Mouse (Mus musculus): ENCODE measurements around the gene Ttll11. TPM values are rescaled to one million over a fixed set of nuclear protein-coding genes. Genes with fewer than 3 reads are reported as not detected.

The Ttll11 gene
- polyA plus RNA-seq, 1 experiment from 2014 or later = 4.1 TPM

DNA sequence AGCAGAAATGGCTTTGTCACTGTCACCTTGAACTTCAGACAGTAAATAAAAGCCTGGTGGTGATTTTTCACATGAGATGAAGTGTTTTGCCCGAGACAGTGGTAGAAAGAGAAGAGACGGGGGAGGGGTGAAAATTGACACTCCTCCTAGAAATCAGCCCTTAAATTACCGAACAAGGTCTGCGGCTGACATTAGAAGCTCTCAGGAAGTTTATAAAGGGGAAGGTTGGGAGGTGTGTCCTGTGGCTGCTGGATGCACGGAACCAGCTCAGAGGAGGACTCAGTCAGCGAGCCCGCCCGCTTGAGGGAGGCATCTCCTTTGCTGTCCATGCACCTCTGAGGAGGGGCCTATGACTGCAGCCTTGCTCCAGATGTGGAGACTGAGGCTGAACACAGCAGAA lies 181.7 kb downstream of the Ttll11 start:
- H3K9ac ChIP-seq = no peak overlapping the region
- H3K4me2 ChIP-seq = no peak overlapping the region
- H3K9me3 ChIP-seq = no peaks in the 10 kb centered on the region
- H3K27me3 ChIP-seq = no peaks in the 10 kb centered on the region
- no peak for ATAC-seq (ENCODE audit: low FRiP score)
- no peaks in the 10 kb centered on the region for H3K36me3 ChIP-seq
- no peak overlapping the region for H3K27ac ChIP-seq
- no peak overlapping the region for H3K4me3 ChIP-seq
- H3K4me1 ChIP-seq (replicated peaks) = peaks cover 13% of the 10 kb centered on the region
- 84% methylated on average over 8 of the region's 8 CpGs for WGBS

- Histone ChIP-seq H3K4me3 (no peak overlapping the region), H3K4me2 (no peak overlapping the region), H3K27ac (peak overlapping the region; percentile 2; the same call in 1 of the 2 replicates), H3K4me1 (replicated peaks) (peaks cover 23% of the 10 kb centered on the region), H3K9ac (no peak overlapping the region), H3K9me3 (no peaks in the 10 kb centered on the region), H3K36me3 (no peaks in the 10 kb centered on the region), H3K27me3 (no peaks in the 10 kb centered on the region)
- WGBS = 80% methylated on average over 27 of the region's 27 CpGs
- ATAC-seq (ENCODE audit: low FRiP score) = no peak
Measured at GRCm38 (mm10) chr2:35789362-35790326, 190.1 kb downstream of the Ttll11 start.

DNA sequence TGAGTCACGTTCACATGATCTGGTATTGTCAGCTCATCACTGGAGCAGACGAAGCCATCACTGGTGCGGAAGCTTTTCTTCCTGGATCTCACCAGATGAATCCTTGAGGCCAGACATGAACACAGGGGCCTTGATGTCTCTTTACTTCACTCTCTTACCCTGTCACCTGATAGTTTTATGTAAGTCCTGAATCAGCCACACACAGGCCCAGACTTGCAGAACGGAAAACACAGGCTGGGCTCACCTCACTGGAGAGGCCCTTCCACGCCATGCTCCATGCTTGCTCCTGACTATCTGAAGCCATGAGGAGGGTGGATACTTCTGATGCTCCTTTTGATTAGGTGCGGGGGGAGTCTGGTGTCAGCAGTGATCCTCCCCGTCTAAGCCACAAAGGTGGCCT lies 193.8 kb downstream of the Ttll11 start:
- H3K4me3 ChIP-seq = no peak overlapping the region
- 89% methylated on average over 7 of the region's 7 CpGs for WGBS
- peaks cover 26% of the 10 kb centered on the region for H3K4me1 ChIP-seq (replicated peaks)
- no peak for ATAC-seq (ENCODE audit: low FRiP score)
- H3K9ac ChIP-seq = no peak overlapping the region
- no peak overlapping the region for H3K4me2 ChIP-seq
- no peaks in the 10 kb centered on the region for H3K9me3 ChIP-seq
- H3K36me3 ChIP-seq = no peaks in the 10 kb centered on the region
- H3K27me3 ChIP-seq = no peaks in the 10 kb centered on the region
- no peak overlapping the region for H3K27ac ChIP-seq

DNA sequence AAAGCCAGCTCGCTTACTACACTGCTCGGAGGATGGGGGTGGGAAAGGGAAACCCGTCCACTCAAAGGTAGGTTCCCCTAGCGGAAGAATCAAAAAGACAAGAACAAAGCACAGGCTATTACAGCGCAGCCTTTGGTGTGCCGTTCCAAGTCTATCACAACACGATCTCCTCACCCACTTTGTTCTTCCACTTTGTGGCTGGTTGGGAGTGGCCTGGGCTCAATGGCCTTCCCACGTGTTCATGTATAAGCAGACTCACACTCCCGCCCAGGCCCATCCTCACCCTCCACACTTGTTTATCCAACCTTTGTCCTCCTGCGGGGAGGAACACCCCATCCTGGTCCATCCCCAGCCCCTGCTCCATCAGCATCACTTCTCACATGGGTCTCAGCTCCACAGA lies 196.3 kb downstream of the Ttll11 start:
- H3K9ac ChIP-seq = no peak overlapping the region
- WGBS = 60% methylated on average over 10 of the region's 10 CpGs
- no peaks in the 10 kb centered on the region for H3K36me3 ChIP-seq
- no peak overlapping the region for H3K4me2 ChIP-seq
- H3K9me3 ChIP-seq = no peaks in the 10 kb centered on the region
- peaks cover 12% of the 10 kb centered on the region for H3K4me1 ChIP-seq (replicated peaks)
- H3K27me3 ChIP-seq = no peaks in the 10 kb centered on the region
- no peak overlapping the region for H3K4me3 ChIP-seq
- H3K27ac ChIP-seq = no peak overlapping the region
- ATAC-seq (ENCODE audit: low FRiP score) = no peak

GRCm38 (mm10) chr2:35779266-35779665 lies 200.4 kb downstream of the Ttll11 start:
- ATAC-seq (ENCODE audit: low FRiP score) = no peak
- no peak overlapping the region for H3K4me3 ChIP-seq
- no peak overlapping the region for H3K9ac ChIP-seq
- no peaks in the 10 kb centered on the region for H3K9me3 ChIP-seq
- no peaks in the 10 kb centered on the region for H3K27me3 ChIP-seq
- H3K36me3 ChIP-seq = no peaks in the 10 kb centered on the region
- no peak overlapping the region for H3K4me2 ChIP-seq
- 91% methylated on average over 5 of the region's 5 CpGs for WGBS
- H3K27ac ChIP-seq = no peak overlapping the region
- H3K4me1 ChIP-seq (replicated peaks) = peaks cover 18% of the 10 kb centered on the region

DNA sequence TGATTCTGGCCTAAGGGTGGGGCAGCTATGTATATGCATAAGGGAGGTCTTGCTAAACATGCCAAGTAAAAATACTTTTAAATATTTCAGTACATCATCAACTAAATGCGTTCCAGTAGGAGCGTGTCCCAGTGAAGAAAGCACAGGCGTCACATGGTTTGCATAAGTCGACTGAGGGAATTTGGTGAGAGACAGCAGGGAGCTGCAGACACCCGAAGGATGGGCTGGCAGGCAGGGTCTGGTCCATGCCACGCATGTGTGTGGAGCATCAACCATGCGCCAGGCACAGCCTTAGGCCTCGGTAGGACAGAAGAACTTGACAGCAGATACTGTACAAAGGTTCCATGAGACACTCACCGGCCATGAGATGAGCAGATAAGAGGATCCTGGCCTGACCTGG lies 202.8 kb downstream of the Ttll11 start:
- Histone ChIP-seq H3K9me3 (no peaks in the 10 kb centered on the region), H3K4me1 (replicated peaks) (peaks cover 13% of the 10 kb centered on the region), H3K4me2 (no peak overlapping the region), H3K27me3 (no peaks in the 10 kb centered on the region), H3K9ac (no peak overlapping the region), H3K27ac (no peak overlapping the region), H3K4me3 (no peak overlapping the region), H3K36me3 (no peaks in the 10 kb centered on the region)
- ATAC-seq (ENCODE audit: low FRiP score) = no peak
- 89% methylated on average over 9 of the region's 9 CpGs for WGBS

DNA sequence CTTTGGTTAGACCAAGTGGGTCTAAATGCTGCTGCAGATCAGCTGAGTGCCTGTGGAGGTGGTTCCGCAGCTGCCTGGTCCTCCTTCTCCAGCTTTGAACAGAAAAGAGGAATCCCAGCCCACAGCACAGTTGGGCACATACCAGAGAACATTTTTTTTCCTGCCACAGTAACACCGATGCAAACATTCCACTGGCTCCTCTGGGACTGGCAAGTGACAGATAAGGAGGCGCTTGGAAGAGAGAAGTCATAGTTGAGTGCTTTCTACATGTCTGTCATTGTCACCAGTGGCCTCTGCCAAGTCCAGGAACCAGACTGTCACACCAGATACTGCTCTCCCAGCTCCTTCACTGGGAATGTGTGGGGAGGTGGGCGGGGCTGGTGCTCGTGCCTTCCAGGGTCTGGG lies 204.1 kb downstream of the Ttll11 start:
- H3K4me2 ChIP-seq = no peak overlapping the region
- no peak for ATAC-seq (ENCODE audit: low FRiP score)

GRCm38 (mm10) chr2:35770541-35770940 lies 209.2 kb downstream of the Ttll11 start:
- ATAC-seq (ENCODE audit: low FRiP score) = no peak
- Histone ChIP-seq H3K9ac (no peak overlapping the region), H3K27me3 (peaks cover 3% of the 10 kb centered on the region; the same call in 1 of the 2 replicates), H3K4me1 (replicated peaks) (peaks cover 20% of the 10 kb centered on the region), H3K4me2 (no peak overlapping the region), H3K9me3 (no peaks in the 10 kb centered on the region), H3K4me3 (no peak overlapping the region), H3K36me3 (no peaks in the 10 kb centered on the region), H3K27ac (no peak overlapping the region)
- WGBS = 86% methylated on average over 2 of the region's 2 CpGs

More for the DNA sequence above, 204.1 kb downstream of the Ttll11 start:
- Histone ChIP-seq H3K27me3 (no peaks in the 10 kb centered on the region), H3K9me3 (no peaks in the 10 kb centered on the region), H3K4me1 (replicated peaks) (peaks cover 8% of the 10 kb centered on the region; the same call in 1 of the 2 replicates), H3K9ac (no peak overlapping the region), H3K4me3 (no peak overlapping the region), H3K27ac (no peak overlapping the region), H3K36me3 (no peaks in the 10 kb centered on the region)
- 47% methylated on average over 5 of the region's 5 CpGs for WGBS

DNA sequence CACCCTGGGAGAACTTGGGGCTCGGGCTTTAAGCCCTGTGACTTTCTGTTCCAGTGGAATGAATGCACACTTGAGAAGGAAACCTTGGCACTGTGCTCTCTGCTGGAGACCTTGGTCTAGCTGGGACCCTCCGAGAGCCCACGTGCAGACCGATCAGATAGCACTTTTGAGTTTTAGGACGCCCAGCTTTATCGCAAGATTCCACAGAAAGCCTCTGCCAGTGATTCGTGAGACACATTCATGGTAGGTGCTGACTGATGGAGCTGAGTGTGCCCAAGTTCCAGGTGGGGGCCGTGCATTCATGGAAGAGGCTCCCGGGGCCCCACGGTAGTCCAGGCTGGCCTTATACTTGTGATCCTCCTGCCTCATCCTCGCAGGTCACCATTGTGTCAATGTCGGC lies 210.3 kb downstream of the Ttll11 start:
- Histone ChIP-seq H3K36me3 (no peaks in the 10 kb centered on the region), H3K9me3 (no peaks in the 10 kb centered on the region), H3K27ac (no peak overlapping the region), H3K27me3 (peaks cover 7% of the 10 kb centered on the region; the same call in 1 of the 2 replicates), H3K9ac (no peak overlapping the region), H3K4me3 (no peak overlapping the region), H3K4me2 (no peak overlapping the region), H3K4me1 (replicated peaks) (peaks cover 19% of the 10 kb centered on the region)
- no peak for ATAC-seq (ENCODE audit: low FRiP score)
- WGBS = 89% methylated on average over 12 of the region's 12 CpGs

- H3K9me3 ChIP-seq = no peaks in the 10 kb centered on the region
- 36% methylated on average over 4 of the region's 4 CpGs for WGBS
- ATAC-seq (ENCODE audit: low FRiP score) = peak; percentile 41; the same call in 1 of the 2 replicates
Measured at GRCm38 (mm10) chr2:35768538-35769238, 211.0 kb downstream of the Ttll11 start.

GRCm38 (mm10) chr2:35767834-35768537 lies 211.7 kb downstream of the Ttll11 start:
- peak; percentile 9; the same call in 1 of the 2 replicates for ATAC-seq (ENCODE audit: low FRiP score)
- H3K27ac ChIP-seq = peak overlapping the region; percentile 58
- H3K4me3 ChIP-seq = no peak overlapping the region
- H3K9me3 ChIP-seq = no peaks in the 10 kb centered on the region
- WGBS = 31% methylated on average over 14 of the region's 14 CpGs
- peaks cover 7% of the 10 kb centered on the region; the same call in 1 of the 2 replicates for H3K27me3 ChIP-seq
- no peak overlapping the region for H3K4me2 ChIP-seq
- no peaks in the 10 kb centered on the region for H3K36me3 ChIP-seq
- peaks cover 19% of the 10 kb centered on the region for H3K4me1 ChIP-seq (replicated peaks)
- H3K9ac ChIP-seq = no peak overlapping the region

More at GRCm38 (mm10) chr2:35768538-35769238, 211.0 kb downstream of the Ttll11 start:
- no peaks in the 10 kb centered on the region for H3K36me3 ChIP-seq
- no peak overlapping the region for H3K9ac ChIP-seq
- H3K27me3 ChIP-seq = peaks cover 7% of the 10 kb centered on the region; the same call in 1 of the 2 replicates
- H3K4me2 ChIP-seq = no peak overlapping the region
- H3K4me1 ChIP-seq (replicated peaks) = peaks cover 19% of the 10 kb centered on the region
- no peak overlapping the region for H3K4me3 ChIP-seq
- H3K27ac ChIP-seq = 0 out of 2 replicates have a peak overlapping the region, but pooled peaks have one; percentile 58

DNA sequence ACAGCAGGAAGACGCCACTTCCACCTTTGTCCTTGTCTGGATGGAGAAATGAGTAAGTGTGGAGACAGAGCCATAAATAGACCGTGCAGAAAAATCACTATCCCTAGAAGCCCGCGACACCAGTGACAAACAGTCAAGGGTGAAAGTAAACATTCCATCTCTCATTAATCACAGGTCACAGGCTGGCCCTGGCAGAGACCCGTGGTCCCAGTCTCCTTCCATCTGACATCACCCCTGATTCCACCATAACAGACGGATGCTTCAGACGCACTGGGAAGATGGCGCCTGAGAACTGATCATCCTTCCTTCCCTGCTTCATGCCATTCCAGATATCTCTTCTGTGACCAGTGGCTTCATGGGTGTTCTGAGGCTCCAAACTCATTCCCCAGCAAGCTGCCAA lies 215.4 kb downstream of the Ttll11 start:
- Histone ChIP-seq H3K4me1 (replicated peaks) (peaks cover 29% of the 10 kb centered on the region), H3K4me2 (no peak overlapping the region), H3K27ac (no peak overlapping the region), H3K9me3 (no peaks in the 10 kb centered on the region), H3K4me3 (no peak overlapping the region), H3K27me3 (peaks cover 7% of the 10 kb centered on the region; the same call in 1 of the 2 replicates), H3K36me3 (no peaks in the 10 kb centered on the region), H3K9ac (no peak overlapping the region)
- WGBS = 73% methylated on average over 8 of the region's 8 CpGs
- ATAC-seq (ENCODE audit: low FRiP score) = no peak

Data from hindbrain, embryonic 13.5 days (tissue).